Mouse (Mus musculus) embryonic fibroblast, embryonic 13.5 days (primary cell): ENCODE results near the gene Efnb2. TPM values are rescaled to one million over a fixed set of nuclear protein-coding genes. Genes with fewer than 3 reads are reported as not detected.
A peak's percentile ranks its signal among the peaks of the same experiment; 100 is the strongest.

Source experiments
- H3K27ac ChIP-seq: 2 replicates; pipeline ENCODE4 v1.5.1; 2012; ENCODE audit warnings: low read length, control low read depth, inconsistent platforms; ENCODE audit not compliant: insufficient read depth
- H3K4me1 ChIP-seq: 2 replicates; pipeline ENCODE4 v1.6.1; 2011; ENCODE audit warnings: low read length; ENCODE audit not compliant: control insufficient read depth, insufficient read depth
- H3K4me3 ChIP-seq: 2 replicates; pipeline ENCODE4 v1.5.1; 2011; ENCODE audit warnings: mild to moderate bottlenecking, control low read depth, low read length; ENCODE audit not compliant: insufficient read depth
- CTCF ChIP-seq: IDR thresholded peaks from 2 replicates; pipeline ENCODE4 v1.5.1; 2011; ENCODE audit warnings: mild to moderate bottlenecking, control low read depth, low read length, moderate library complexity, borderline replicate concordance; ENCODE audit not compliant: insufficient read depth
- POLR2A ChIP-seq: IDR thresholded peaks from 2 replicates; pipeline ENCODE4 v1.6.1; 2011; ENCODE audit warnings: low read depth, mild to moderate bottlenecking, control low read depth, low read length, moderate library complexity
- polyA plus RNA-seq: library from polyadenylated mRNA; stranded (reverse); fragments of >200 nt; gene quantifications from 2 replicates; pipeline ENCODE4 v1.2.4, GENCODE M21; 2011; ENCODE audit warnings: low read depth; ENCODE audit not compliant: missing spikeins, insufficient read length

The Efnb2 gene
- polyA plus RNA-seq, 1 experiment = 57.2 TPM

GRCm38 (mm10) chr8:8647319-8647718 lies 13.7 kb downstream of the Efnb2 start:
- Histone ChIP-seq H3K4me1 (peaks cover 33% of the 10 kb centered on the region), H3K4me3 (no peak overlapping the region), H3K27ac (peak overlapping the region; percentile 51; the same call in 1 of the 2 replicates)
- TF ChIP-seq CTCF (no peak), POLR2A (no peak)

DNA sequence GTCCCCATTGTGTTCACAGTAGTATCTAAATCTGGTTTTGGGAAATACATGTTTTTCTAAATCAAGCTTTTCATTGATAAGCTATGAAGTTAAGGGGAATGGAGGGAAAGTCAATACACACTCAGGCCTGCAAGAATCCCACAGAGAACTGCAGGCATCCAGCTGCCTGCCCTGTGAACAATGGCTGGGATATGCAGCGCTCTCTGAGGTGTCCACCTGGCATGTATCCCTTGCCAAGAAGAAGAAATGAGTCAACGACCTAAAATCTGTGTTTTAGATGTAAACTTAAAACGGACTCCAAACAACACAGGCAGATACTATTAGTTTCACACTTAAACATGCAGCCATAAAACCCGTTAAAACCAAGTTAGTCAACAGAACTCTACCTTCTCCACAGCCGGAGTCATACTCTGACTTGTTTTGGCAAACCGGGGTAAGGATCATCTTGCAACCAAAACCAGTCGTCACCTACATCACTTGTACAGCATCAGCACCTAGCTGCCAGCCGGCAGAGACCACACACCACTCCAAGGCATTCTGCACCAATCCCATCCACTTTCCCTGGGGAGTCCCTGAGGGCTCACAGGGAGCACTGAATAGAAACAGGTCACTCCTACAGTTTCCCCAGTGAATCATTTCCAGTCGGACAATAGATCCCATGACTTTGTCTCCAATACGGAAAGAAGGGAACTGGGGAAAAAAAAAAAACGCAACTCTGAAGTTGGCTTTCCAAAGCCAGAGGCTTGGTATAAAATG lies 16.7 kb downstream of the Efnb2 start:
- Histone ChIP-seq H3K27ac (peak overlapping the region; percentile 70), H3K4me3 (no peak overlapping the region), H3K4me1 (peaks cover 28% of the 10 kb centered on the region)
- no peak for TF ChIP-seq POLR2A
- TF ChIP-seq CTCF = no peak

- TF ChIP-seq POLR2A (no peak), CTCF (no peak)
- Histone ChIP-seq H3K27ac (no peak overlapping the region), H3K4me3 (no peak overlapping the region), H3K4me1 (peaks cover 12% of the 10 kb centered on the region)
Observed at GRCm38 (mm10) chr8:8640264-8640588, 20.8 kb downstream of the Efnb2 start.

DNA sequence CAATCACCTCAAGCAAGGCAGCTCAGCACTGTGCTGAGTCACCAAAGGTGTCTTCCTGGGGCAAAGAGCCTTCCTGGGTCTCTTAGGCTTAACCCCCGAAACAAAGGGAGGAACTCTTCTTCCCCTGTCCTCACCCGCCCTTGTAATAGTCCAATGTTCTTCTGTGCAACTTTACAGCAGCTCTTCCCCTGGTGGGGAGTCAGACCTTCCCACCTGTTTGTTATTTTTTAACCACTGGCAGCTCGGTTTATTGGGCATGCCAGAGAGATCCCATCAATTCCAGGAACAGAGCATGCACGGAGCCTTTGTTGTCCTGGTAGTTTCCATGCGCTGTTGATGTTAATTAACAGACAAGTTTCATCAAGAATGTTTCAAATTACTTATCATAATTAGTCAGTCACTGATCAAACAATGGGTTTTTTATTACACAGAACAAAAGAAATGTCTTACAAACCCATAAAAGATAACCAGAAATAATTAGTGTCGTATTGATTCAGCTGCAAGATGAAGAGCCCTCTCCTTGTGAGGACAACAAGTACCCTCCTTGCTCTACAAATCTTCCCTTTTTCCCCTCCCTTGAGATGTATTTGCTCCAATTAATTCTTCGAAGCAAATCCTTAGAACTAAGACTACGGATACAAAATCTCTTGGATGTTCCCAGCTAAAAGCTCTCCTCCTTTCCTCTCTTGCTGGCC lies 21.3 kb downstream of the Efnb2 start:
- no peak overlapping the region for H3K4me3 ChIP-seq
- peaks cover 10% of the 10 kb centered on the region for H3K4me1 ChIP-seq
- H3K27ac ChIP-seq = no peak overlapping the region
- TF ChIP-seq CTCF = no peak
- no peak for TF ChIP-seq POLR2A

- TF ChIP-seq POLR2A (no peak), CTCF (no peak)
- H3K4me1 ChIP-seq = no peaks in the 10 kb centered on the region
- H3K27ac ChIP-seq = no peak overlapping the region
- no peak overlapping the region for H3K4me3 ChIP-seq
Observed at GRCm38 (mm10) chr8:8631394-8631793, 29.6 kb downstream of the Efnb2 start.

DNA sequence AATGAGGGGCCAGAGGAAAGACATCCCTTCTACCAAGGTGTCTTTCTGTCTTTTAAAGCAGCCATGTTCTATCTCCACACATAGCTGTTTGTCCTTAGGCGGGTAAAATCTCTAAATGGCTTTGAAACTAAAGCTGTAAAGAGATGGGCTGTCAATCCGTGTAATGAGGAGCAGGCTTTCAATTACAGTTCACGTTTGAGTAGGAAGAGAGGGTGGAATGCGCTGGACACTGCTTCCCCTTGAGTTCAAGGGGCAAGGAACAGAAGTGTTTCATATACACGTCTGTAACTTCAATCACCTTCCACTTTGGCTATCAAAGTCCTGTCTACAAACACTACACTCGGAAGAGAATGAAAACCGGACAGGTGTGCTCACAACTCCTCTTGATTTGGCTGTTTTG lies 37.0 kb downstream of the Efnb2 start:
- Histone ChIP-seq H3K4me3 (no peak overlapping the region), H3K27ac (no peak overlapping the region), H3K4me1 (0 out of 2 replicates have a peak, but pooled peaks cover 3% of the 10 kb centered on the region)
- TF ChIP-seq POLR2A = no peak
- TF ChIP-seq CTCF = no peak

DNA sequence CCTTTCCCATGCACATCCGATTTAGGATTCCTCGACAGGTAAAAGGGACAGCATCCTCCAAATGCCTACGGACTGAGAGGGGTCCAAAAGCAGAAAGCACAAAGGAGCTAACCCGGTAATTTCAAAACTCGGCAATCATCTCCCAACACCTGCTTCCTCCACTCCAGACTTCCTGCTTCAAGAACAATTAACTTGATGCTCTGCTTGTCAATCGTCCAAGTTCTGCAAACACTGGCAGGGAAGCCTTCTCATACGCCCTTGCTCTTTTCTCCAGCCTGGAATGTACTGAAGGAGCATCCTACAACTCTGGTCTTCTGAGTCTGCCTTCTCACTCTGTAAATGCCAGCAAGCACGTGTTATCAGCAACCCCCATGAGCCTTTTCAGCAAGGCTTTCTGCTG lies 37.6 kb downstream of the Efnb2 start:
- H3K4me3 ChIP-seq = no peak overlapping the region
- H3K4me1 ChIP-seq = 0 out of 2 replicates have a peak, but pooled peaks cover 3% of the 10 kb centered on the region
- TF ChIP-seq CTCF (no peak), POLR2A (no peak)
- H3K27ac ChIP-seq = no peak overlapping the region

GRCm38 (mm10) chr8:8622476-8622875 lies 38.6 kb downstream of the Efnb2 start:
- TF ChIP-seq POLR2A = no peak
- no peak for TF ChIP-seq CTCF
- Histone ChIP-seq H3K27ac (no peak overlapping the region), H3K4me1 (0 out of 2 replicates have a peak, but pooled peaks cover 3% of the 10 kb centered on the region), H3K4me3 (no peak overlapping the region)

GRCm38 (mm10) chr8:8622031-8622430 lies 39.0 kb downstream of the Efnb2 start:
- 0 out of 2 replicates have a peak, but pooled peaks cover 3% of the 10 kb centered on the region for H3K4me1 ChIP-seq
- TF ChIP-seq CTCF (no peak), POLR2A (no peak)

More at GRCm38 (mm10) chr8:8622031-8622430, 39.0 kb downstream of the Efnb2 start:
- H3K4me3 ChIP-seq = no peak overlapping the region
- no peak overlapping the region for H3K27ac ChIP-seq
